In genomic region chr4:126468285-126468901, GRCm38 (mm10) we compare ENCODE assay signal across 7 mouse cellular contexts. TPM values are rescaled to one million over a fixed set of nuclear protein-coding genes. Genes with fewer than 3 reads are reported as not detected.
DNase-seq lines count a peak whose midpoint lies in the region; ATAC-seq lines count a peak whose summit lies in the region.

Gene Ago1, minus strand, starts transcription at chr4:126468583.

- peak within 1 kb of the TSS; percentile 83 for H3K27ac ChIP-seq in intestine, embryonic 15.5 days
- peak within 1 kb of the TSS; percentile 100 for H3K27ac ChIP-seq in midbrain, embryonic 10.5 days (replicated peaks)

- H3K4me1 ChIP-seq in intestine, embryonic 15.5 days (replicated peaks) = peaks cover 27% of the 10 kb centered on the region
- H3K4me1 ChIP-seq in midbrain, embryonic 10.5 days = peaks cover 56% of the 10 kb centered on the region

- H3K27me3 ChIP-seq in intestine, embryonic 15.5 days (replicated peaks) = no peaks in the 10 kb centered on the region
- H3K27me3 ChIP-seq in midbrain, embryonic 10.5 days (ENCODE audit: low read depth, poor library complexity, severe bottlenecking) = no peaks in the 10 kb centered on the region

- DNase-seq in adrenal gland, adult 18-20 months (ENCODE audit: low spot score in 2 of 2) = peak; percentile 96
- DNase-seq in embryo, embryonic 11 days = peak; percentile 96
- DNase-seq in gastrocnemius, postnatal 36 days = peak; percentile 90 to 95
- DNase-seq in left cerebral cortex, postnatal 25 days (ENCODE audit: low spot score in 2 of 2) = peak; percentile 94 to 96
- peak; percentile 98 for DNase-seq in midbrain, embryonic 10.5 days (ENCODE audit: low spot score)
- peak; percentile 96 for DNase-seq in right cerebral cortex, postnatal 4 days

- WGBS in intestine, embryonic 15.5 days = under 1% methylated on average over 54 of the region's 55 CpGs
- under 1% methylated on average over 55 of the region's 55 CpGs for WGBS in midbrain, embryonic 10.5 days

- peak within 1 kb of the TSS; percentile 85 for H3K4me3 ChIP-seq in intestine, embryonic 15.5 days (replicated peaks)
- H3K4me3 ChIP-seq in midbrain, embryonic 10.5 days = peak within 1 kb of the TSS; percentile 97

- intact Hi-C loops in gastrocnemius, postnatal 36 days (cut with DNase I) = no loop called here
- intact Hi-C loops in left cerebral cortex, postnatal 25 days (cut with DNase I) = loop anchor here (1.0 to 2.0 kb wide), 2 partner anchors 40 to 65 kb away; partner anchors contain the start of genes Ago3 and Ago4

- no peaks in the 10 kb centered on the region for H3K36me3 ChIP-seq in intestine, embryonic 15.5 days
- H3K36me3 ChIP-seq in midbrain, embryonic 10.5 days = 0 out of 2 replicates have a peak, but pooled peaks cover 1% of the 10 kb centered on the region

- peak within 1 kb of the TSS; percentile 76 for H3K4me2 ChIP-seq in intestine, embryonic 15.5 days (replicated peaks)

- peak; percentile 94 for ATAC-seq in intestine, embryonic 15.5 days

- peak within 1 kb of the TSS; percentile 86 for H3K9ac ChIP-seq in intestine, embryonic 15.5 days

- no peaks in the 10 kb centered on the region for H3K9me3 ChIP-seq in intestine, embryonic 15.5 days
- no peaks in the 10 kb centered on the region for H3K9me3 ChIP-seq in midbrain, embryonic 10.5 days (replicated peaks)

RNA-seq across cellular contexts. Expression of gene Ago1, which starts in this region (rescaled TPM):
- 10 to 100 TPM; 25.6 to 36.9 TPM for total RNA-seq in adrenal gland, adult 18-20 months (2021)
- 1 to 10 TPM; 5.4 to 5.5 TPM for total RNA-seq in gastrocnemius, postnatal 36 days (2021)
- polyA plus RNA-seq in intestine, embryonic 15.5 days (2015; fragmentation: Nextera tagmentation; extraction: Ambion mirVana) = 3.5 and 4.5 TPM in 2 replicates
- total RNA-seq in left cerebral cortex, postnatal 25 days (2021) = 10 to 100 TPM; 45.7 to 47.2 TPM
- polyA plus RNA-seq in midbrain, embryonic 10.5 days (2016; fragmentation: Nextera tagmentation; extraction: Ambion mirVana) = 11.9 and 16.3 TPM in 2 replicates

Comparison
In these comparisons a context has a peak if more than half of its experiments do, and no peak if none do; other contexts are left out.
1. Peak in every context shown above with its lines: DNase-seq, ATAC-seq, H3K4me3 ChIP-seq and H3K27ac ChIP-seq.
2. RNA of gene Ago1 (total RNA-seq): 45.7 to 47.2 TPM in left cerebral cortex, postnatal 25 days and 25.6 to 36.9 TPM in adrenal gland, adult 18-20 months; 5.4 to 5.5 TPM in gastrocnemius, postnatal 36 days; every median in the first group is over 4 times any median in the second.